In the genomic region with DNA sequence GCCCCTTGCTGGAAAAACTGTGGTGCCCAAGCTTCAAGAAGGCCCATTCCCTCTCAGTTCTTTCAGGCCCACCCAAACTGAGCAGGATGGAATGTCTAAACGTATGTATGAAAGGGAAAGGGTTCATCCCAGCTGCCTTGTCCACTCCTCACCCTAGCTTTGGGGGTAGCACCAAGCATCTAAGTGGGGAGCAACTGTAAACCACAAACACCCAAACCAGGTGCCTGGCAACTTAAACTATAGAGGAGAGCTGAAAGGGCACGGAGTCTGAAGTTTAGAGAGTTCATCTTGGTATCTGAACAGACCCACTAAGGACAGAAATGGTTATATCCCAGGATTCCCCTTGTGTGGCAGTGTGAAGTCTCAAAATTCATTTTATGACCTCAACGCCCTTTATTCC, we compare ENCODE assay signal across 8 mouse cellular contexts.
DNase-seq lines count a peak whose midpoint lies in the region; ATAC-seq and TF ChIP-seq lines count a peak whose summit lies in the region.

No protein-coding gene starts in this region.

- H3K4me2 ChIP-seq in heart, embryonic 12.5 days: peak overlapping the region; percentile 83
- peak overlapping the region; percentile 72 for H3K4me2 ChIP-seq in embryonic facial prominence, embryonic 15.5 days (replicated peaks)
- peak overlapping the region; percentile 90 for H3K4me2 ChIP-seq in intestine, postnatal 0 days (replicated peaks; ENCODE audit: low read depth)
- H3K4me2 ChIP-seq in neural tube, embryonic 15.5 days: peak overlapping the region; percentile 82

- 48% methylated on average over 3 of the region's 3 CpGs for WGBS in heart, embryonic 12.5 days
- WGBS in embryonic facial prominence, embryonic 15.5 days: 31% methylated on average over 3 of the region's 3 CpGs
- WGBS in intestine, postnatal 0 days: 44% methylated on average over 3 of the region's 3 CpGs
- WGBS in neural tube, embryonic 15.5 days: 21% methylated on average over 3 of the region's 3 CpGs

- H3K4me3 ChIP-seq in heart, embryonic 12.5 days: peak overlapping the region; percentile 51
- peak overlapping the region; percentile 42 for H3K4me3 ChIP-seq in embryonic facial prominence, embryonic 15.5 days (replicated peaks)
- H3K4me3 ChIP-seq in intestine, postnatal 0 days (ENCODE audit: low read depth, low read length): peak overlapping the region; percentile 42
- peak overlapping the region; percentile 42; the same call in 1 of the 2 replicates for H3K4me3 ChIP-seq in neural tube, embryonic 15.5 days (replicated peaks)

- no peak for TF ChIP-seq CTCF in intestine, postnatal 0 days (IDR thresholded peaks at IDR 0.05; ENCODE audit: low read depth)

- no peaks in the 10 kb centered on the region for H3K9me3 ChIP-seq in heart, embryonic 12.5 days (replicated peaks)
- H3K9me3 ChIP-seq in embryonic facial prominence, embryonic 15.5 days (replicated peaks): no peaks in the 10 kb centered on the region
- H3K9me3 ChIP-seq in intestine, postnatal 0 days (ENCODE audit: control insufficient read depth): no peaks in the 10 kb centered on the region
- no peaks in the 10 kb centered on the region for H3K9me3 ChIP-seq in neural tube, embryonic 15.5 days (replicated peaks)

- no peak for DNase-seq in heart, postnatal 36 days
- DNase-seq in adrenal gland, adult (ENCODE audit: inconsistent age in 2 of 2, low spot score in 1 of 2): no peak
- DNase-seq in gastrocnemius, postnatal 10 days: no peak
- no peak for DNase-seq in right cerebral cortex, postnatal 36 days (ENCODE audit: low spot score in 2 of 2)

- peak overlapping the region; percentile 84 for H3K9ac ChIP-seq in heart, embryonic 12.5 days
- H3K9ac ChIP-seq in embryonic facial prominence, embryonic 15.5 days: peak overlapping the region; percentile 37; the same call in 1 of the 2 replicates
- no peak overlapping the region for H3K9ac ChIP-seq in intestine, postnatal 0 days (ENCODE audit: low read depth, low read length)
- H3K9ac ChIP-seq in neural tube, embryonic 15.5 days (replicated peaks): no peak overlapping the region

- no peaks in the 10 kb centered on the region for H3K27me3 ChIP-seq in heart, embryonic 12.5 days (replicated peaks)
- no peaks in the 10 kb centered on the region for H3K27me3 ChIP-seq in embryonic facial prominence, embryonic 15.5 days
- H3K27me3 ChIP-seq in intestine, postnatal 0 days (replicated peaks; ENCODE audit: control insufficient read depth, insufficient read depth, low read length): no peaks in the 10 kb centered on the region
- H3K27me3 ChIP-seq in neural tube, embryonic 15.5 days (replicated peaks): no peaks in the 10 kb centered on the region

- intact Hi-C loops in heart, postnatal 36 days (cut with DNase I): loop anchor here (2.0 to 5.0 kb wide), 4 partner anchors 147 to 443 kb away; a partner anchor contains a TSS

- ATAC-seq in heart, embryonic 12.5 days (ENCODE audit: insufficient number of reproducible peaks, low FRiP score): no peak
- ATAC-seq in embryonic facial prominence, embryonic 15.5 days (ENCODE audit: insufficient number of reproducible peaks, low FRiP score, low TSS enrichment, low read depth): no peak
- ATAC-seq in intestine, postnatal 0 days: no peak
- no peak for ATAC-seq in neural tube, embryonic 15.5 days (ENCODE audit: low FRiP score)

- H3K36me3 ChIP-seq in heart, embryonic 12.5 days: no peaks in the 10 kb centered on the region
- no peaks in the 10 kb centered on the region for H3K36me3 ChIP-seq in embryonic facial prominence, embryonic 15.5 days
- no peaks in the 10 kb centered on the region for H3K36me3 ChIP-seq in intestine, postnatal 0 days (ENCODE audit: control insufficient read depth, insufficient read depth)
- no peaks in the 10 kb centered on the region for H3K36me3 ChIP-seq in neural tube, embryonic 15.5 days

- peak overlapping the region; percentile 98 for H3K27ac ChIP-seq in heart, embryonic 12.5 days (ENCODE audit: poor library complexity, severe bottlenecking)
- H3K27ac ChIP-seq in embryonic facial prominence, embryonic 15.5 days (replicated peaks): peak overlapping the region; percentile 100
- peak overlapping the region; percentile 90; the same call in 1 of the 2 replicates for H3K27ac ChIP-seq in intestine, postnatal 0 days (ENCODE audit: low read depth, low read length)
- H3K27ac ChIP-seq in neural tube, embryonic 15.5 days (replicated peaks): peak overlapping the region; percentile 96

- H3K4me1 ChIP-seq in heart, embryonic 12.5 days (replicated peaks): peaks cover 35% of the 10 kb centered on the region
- peaks cover 70% of the 10 kb centered on the region for H3K4me1 ChIP-seq in embryonic facial prominence, embryonic 15.5 days
- no peaks in the 10 kb centered on the region for H3K4me1 ChIP-seq in intestine, postnatal 0 days (replicated peaks; ENCODE audit: control insufficient read depth, insufficient read depth, low read length)
- peaks cover 61% of the 10 kb centered on the region for H3K4me1 ChIP-seq in neural tube, embryonic 15.5 days

Comparison
In these comparisons a context has a peak if more than half of its experiments do, and no peak if none do; other contexts are left out.
1. H3K9ac ChIP-seq: peak in heart, embryonic 12.5 days (single experiment) and embryonic facial prominence, embryonic 15.5 days (single experiment); none in intestine, postnatal 0 days (single experiment) and neural tube, embryonic 15.5 days (single experiment).
2. Peak in every context shown above with its lines, with median percentiles within 50 percentile points of each other: H3K27ac ChIP-seq, H3K4me2 ChIP-seq and H3K4me3 ChIP-seq.